Mouse (Mus musculus) heart, postnatal 0 days (tissue): ENCODE data around the gene Psen2. TPM values are rescaled to one million over a fixed set of nuclear protein-coding genes. Genes with fewer than 3 reads are reported as not detected.
A peak's percentile ranks its signal among the peaks of the same experiment; 100 is the strongest.

Experiments
- ATAC-seq: fragments of 200-750 bp; cut with Nextera tagmentation; 2 replicates; pipeline ENCODE4 v1.8.0; 2017; ENCODE audit warnings: low read depth, moderate number of reproducible peaks, moderate library complexity; ENCODE audit not compliant: insufficient read depth
- DNase-seq: peaks from one replicate; pipeline ENCODE4 v3.0.0-alpha.2; 2016; ENCODE audit warnings: low spot score
- H3K27ac ChIP-seq: fragments of 300-500 bp; sonication (generic); 2 replicates; pipeline ENCODE4 v1.5.1; 2014; ENCODE audit warnings: low read depth, mild to moderate bottlenecking
- H3K27me3 ChIP-seq: fragments of 300-500 bp; sonication (generic); 2 replicates; pipeline ENCODE4 v1.6.1; 2014; ENCODE audit warnings: low read length, mixed read lengths; ENCODE audit not compliant: control insufficient read depth, insufficient read depth
- H3K36me3 ChIP-seq: fragments of 300-500 bp; sonication (generic); replicated peaks from 2 replicates; pipeline ENCODE4 v1.6.1; 2014; ENCODE audit warnings: low read length, mixed read lengths; ENCODE audit not compliant: control insufficient read depth, insufficient read depth
- H3K4me1 ChIP-seq: fragments of 300-500 bp; sonication (generic); 2 replicates; pipeline ENCODE4 v1.6.1; 2014; ENCODE audit warnings: antibody characterized with exemption; ENCODE audit not compliant: control insufficient read depth, insufficient read depth
- H3K4me2 ChIP-seq: fragments of 300-500 bp; sonication (generic); 2 replicates; pipeline ENCODE4 v1.6.1; 2014; ENCODE audit warnings: low read depth, mild to moderate bottlenecking, low read length, moderate library complexity
- H3K4me3 ChIP-seq: fragments of 300-500 bp; sonication (generic); 2 replicates; pipeline ENCODE4 v1.5.1; 2014; ENCODE audit warnings: low read depth, low read length
- H3K9ac ChIP-seq: fragments of 300-500 bp; sonication (generic); replicated peaks from 2 replicates; pipeline ENCODE4 v1.6.1; 2014; ENCODE audit warnings: low read depth, low read length, mixed read lengths
- H3K9me3 ChIP-seq: fragments of 300-500 bp; sonication (generic); replicated peaks from 2 replicates; pipeline ENCODE4 v1.6.1; 2016; ENCODE audit warnings: low read length; ENCODE audit not compliant: control insufficient read depth
- CTCF ChIP-seq: IDR thresholded peaks from 2 replicates; pipeline ENCODE4 v1.5.1; 2016; ENCODE audit warnings: antibody characterized with exemption, control low read depth, low read depth
- EP300 ChIP-seq: IDR thresholded peaks from 2 replicates; pipeline ENCODE4 v1.6.1; 2016; ENCODE audit warnings: antibody characterized with exemption, low read depth
- WGBS: fragments of 180-500 bp; shearing (Covaris S2); extraction: QIAGEN DNeasy Blood & Tissue Kit; methylation state at CpG from one replicate; pipeline ENCODE4 v1.1.7; 2014; 5-methylcytosine and 5-hydroxymethylcytosine counted together
- polyA plus RNA-seq: library from polyadenylated mRNA; unstranded; fragments of >200 nt; fragmentation: Nextera tagmentation; extraction: Ambion mirVana; gene quantifications from 2 replicates; pipeline ENCODE4 v1.2.1, GENCODE M21; 2015
- total RNA-seq: library from RNA; depleted of rRNA; stranded (reverse); fragments of >200 nt; gene quantifications from 2 replicates; pipeline ENCODE4 v1.2.3, GENCODE M21; 2014; ENCODE audit warnings: low replicate concordance

The Psen2 gene
- total and polyA plus RNA-seq, 2 experiments from 2014 or later = 16.4 to 33.3 TPM

DNA sequence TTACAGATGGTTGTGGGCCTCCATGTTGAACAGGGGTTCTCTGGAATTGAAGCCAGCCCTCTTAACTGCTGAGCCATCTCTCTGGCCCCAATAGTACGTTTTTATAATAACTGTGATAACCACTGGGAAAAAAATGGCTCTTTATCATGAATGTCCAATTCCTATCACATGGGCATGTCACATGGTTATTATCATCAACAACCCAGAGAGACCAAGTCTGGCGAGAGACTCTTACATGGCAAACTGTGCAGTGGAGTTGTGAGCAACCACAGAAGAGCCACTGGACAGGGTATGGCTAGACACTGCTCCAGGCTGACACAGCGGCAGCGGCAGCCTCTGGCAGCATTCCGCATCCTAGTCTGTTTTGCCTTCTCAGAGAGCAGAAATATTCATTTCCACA, 8.9 kb downstream of the Psen2 start:
- no peak for ATAC-seq
- WGBS = 77% methylated on average over 5 of the region's 5 CpGs
- no peaks in the 10 kb centered on the region for H3K9me3 ChIP-seq
- no peak for TF ChIP-seq CTCF
- no peak for TF ChIP-seq EP300
- H3K27ac ChIP-seq = no peak overlapping the region
- H3K4me3 ChIP-seq = no peak overlapping the region
- no peak overlapping the region for H3K9ac ChIP-seq
- H3K4me1 ChIP-seq = peaks cover 18% of the 10 kb centered on the region
- no peaks in the 10 kb centered on the region for H3K36me3 ChIP-seq
- DNase-seq = no peak
- H3K27me3 ChIP-seq = no peaks in the 10 kb centered on the region
- H3K4me2 ChIP-seq = no peak overlapping the region

GRCm38 (mm10) chr1:180252656-180253190, 10.5 kb downstream of the Psen2 start:
- no peak overlapping the region for H3K4me3 ChIP-seq
- no peak for DNase-seq
- H3K4me2 ChIP-seq = no peak overlapping the region
- H3K27ac ChIP-seq = no peak overlapping the region
- no peak for TF ChIP-seq EP300
- TF ChIP-seq CTCF = no peak
- peaks cover 33% of the 10 kb centered on the region for H3K4me1 ChIP-seq
- H3K9me3 ChIP-seq = no peaks in the 10 kb centered on the region
- H3K9ac ChIP-seq = no peak overlapping the region
- WGBS = 86% methylated on average over 11 of the region's 11 CpGs
- no peaks in the 10 kb centered on the region for H3K27me3 ChIP-seq
- no peaks in the 10 kb centered on the region for H3K36me3 ChIP-seq
- no peak for ATAC-seq

- ATAC-seq (no peak), DNase-seq (no peak)
- H3K4me3 ChIP-seq = no peak overlapping the region
- H3K27me3 ChIP-seq = no peaks in the 10 kb centered on the region
- H3K36me3 ChIP-seq = no peaks in the 10 kb centered on the region
- no peak overlapping the region; the same call in 1 of the 2 replicates for H3K9ac ChIP-seq
- H3K4me1 ChIP-seq = peaks cover 40% of the 10 kb centered on the region
- no peaks in the 10 kb centered on the region for H3K9me3 ChIP-seq
- TF ChIP-seq CTCF = no peak
- no peak for TF ChIP-seq EP300
- no peak overlapping the region for H3K4me2 ChIP-seq
- H3K27ac ChIP-seq = peak overlapping the region; percentile 69; the same call in 1 of the 2 replicates
- 60% methylated on average over 10 of the region's 10 CpGs for WGBS
Observed at GRCm38 (mm10) chr1:180251176-180252048, 11.8 kb downstream of the Psen2 start.

DNA sequence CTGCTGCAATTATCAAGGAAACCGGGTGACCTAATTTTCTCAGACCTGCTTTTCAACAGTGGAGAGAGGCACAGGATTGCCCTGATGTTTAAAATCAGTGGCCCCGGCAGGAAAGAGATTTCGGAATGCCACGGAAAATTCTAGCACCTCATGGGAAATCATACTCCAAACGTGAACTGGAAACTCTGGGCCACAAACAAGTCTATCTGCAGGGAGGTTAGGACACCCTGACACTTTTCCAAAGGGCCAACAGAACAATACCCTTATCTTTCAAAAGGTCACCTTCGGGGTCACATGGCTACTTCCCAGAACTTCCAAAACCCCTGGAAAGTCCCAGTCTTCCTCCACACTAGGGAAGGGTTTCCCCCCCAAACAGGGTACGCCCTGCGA, 12.8 kb downstream of the Psen2 start:
- H3K9ac ChIP-seq = no peak overlapping the region
- no peak overlapping the region for H3K4me3 ChIP-seq
- H3K9me3 ChIP-seq = no peaks in the 10 kb centered on the region
- peak overlapping the region; percentile 69 for H3K27ac ChIP-seq
- DNase-seq = peak; percentile 30
- TF ChIP-seq EP300 = 0 out of 2 replicates have a peak, but pooled peaks have one; percentile 46
- TF ChIP-seq CTCF = no peak
- no peaks in the 10 kb centered on the region for H3K36me3 ChIP-seq
- no peaks in the 10 kb centered on the region for H3K27me3 ChIP-seq
- peak overlapping the region; percentile 32 for H3K4me2 ChIP-seq
- ATAC-seq = no peak
- H3K4me1 ChIP-seq = peaks cover 38% of the 10 kb centered on the region
- WGBS = 37% methylated on average over 8 of the region's 8 CpGs

DNA sequence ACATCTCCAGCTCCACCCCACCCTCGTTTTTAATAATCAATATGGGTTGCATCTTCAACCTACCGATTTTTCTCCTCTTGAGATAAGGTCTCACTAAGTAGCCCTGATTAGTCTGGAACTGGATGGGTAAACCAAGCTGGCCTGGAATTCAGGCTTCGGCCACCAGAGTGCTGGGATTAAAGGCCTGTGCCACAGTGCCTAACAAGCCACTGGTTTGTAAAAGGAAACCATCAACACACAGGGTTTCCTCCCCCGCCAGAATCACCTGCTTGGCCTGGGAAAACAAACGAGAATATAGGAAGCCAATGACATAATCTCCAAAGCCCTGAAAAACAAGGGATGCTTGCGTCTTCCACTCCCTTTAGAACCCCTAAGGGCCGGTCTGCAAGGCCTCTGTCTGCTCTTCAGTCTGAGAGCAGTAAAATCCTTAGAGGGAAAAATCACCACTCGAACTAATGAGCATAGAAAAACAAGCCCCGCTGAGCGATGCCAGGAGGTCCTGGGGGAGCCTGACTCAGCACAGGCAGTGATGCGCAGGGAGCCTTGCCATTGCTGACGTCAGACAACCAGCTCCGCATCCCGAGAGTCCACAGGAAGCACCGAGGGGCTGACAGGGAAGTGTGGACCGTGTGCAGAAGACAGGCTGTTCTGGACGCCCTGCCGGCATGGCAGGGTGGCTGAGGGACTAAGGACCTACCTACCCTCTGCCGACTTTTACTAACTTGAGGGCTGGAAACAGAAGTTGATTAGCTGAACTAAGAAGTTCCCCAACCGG, 13.4 kb downstream of the Psen2 start:
- TF ChIP-seq EP300 (no peak), CTCF (no peak)
- Histone ChIP-seq H3K4me1 (peaks cover 32% of the 10 kb centered on the region), H3K27ac (peak overlapping the region; percentile 69), H3K9ac (no peak overlapping the region), H3K36me3 (no peaks in the 10 kb centered on the region), H3K4me2 (peak overlapping the region; percentile 32), H3K27me3 (no peaks in the 10 kb centered on the region), H3K9me3 (no peaks in the 10 kb centered on the region), H3K4me3 (no peak overlapping the region)
- ATAC-seq (peak; percentile 82), DNase-seq (peak; percentile 83)
- WGBS = 19% methylated on average over 20 of the region's 20 CpGs
